Mouse (Mus musculus) kidney, adult 2 months (tissue): ENCODE data around the gene Ddx49. TPM values are rescaled to one million over a fixed set of nuclear protein-coding genes. Genes with fewer than 3 reads are reported as not detected.

Experiments used
- DNase-seq: peaks from one replicate; pipeline ENCODE4 v3.0.0; 2021
- H3K27ac ChIP-seq: fragments of 200-500 bp; 2 replicates; pipeline ENCODE4 v1.5.1; 2012; ENCODE audit warnings: low read depth, low read length, control low read depth, inconsistent platforms; ENCODE audit not compliant: insufficient read depth
- H3K27me3 ChIP-seq: fragments of 200-500 bp; replicated peaks from 2 replicates; pipeline ENCODE4 v1.6.1; 2012; ENCODE audit warnings: mild to moderate bottlenecking, moderate library complexity, low read length, inconsistent platforms; ENCODE audit not compliant: control insufficient read depth, insufficient read depth
- H3K36me3 ChIP-seq: fragments of 200-500 bp; 2 replicates; pipeline ENCODE4 v1.6.1; 2012; ENCODE audit warnings: mild to moderate bottlenecking, moderate library complexity, low read length, inconsistent platforms; ENCODE audit not compliant: control insufficient read depth, insufficient read depth
- H3K4me1 ChIP-seq: fragments of 200-500 bp; 2 replicates; pipeline ENCODE4 v1.6.1; 2011; ENCODE audit warnings: low read length; ENCODE audit not compliant: control insufficient read depth, insufficient read depth
- H3K4me3 ChIP-seq: fragments of 200-500 bp; 2 replicates; pipeline ENCODE4 v1.5.1; 2011; ENCODE audit warnings: mild to moderate bottlenecking, low read depth, low read length, control low read depth; ENCODE audit not compliant: insufficient read depth
- CTCF ChIP-seq: fragments of 200-500 bp; conservative IDR thresholded peaks from 2 replicates; pipeline ENCODE4 v1.5.1; 2011; ENCODE audit warnings: low read depth, mild to moderate bottlenecking, control low read depth, low read length, moderate library complexity, mixed read lengths; ENCODE audit not compliant: insufficient read depth, insufficient read length
- POLR2A ChIP-seq: fragments of 200-500 bp; IDR thresholded peaks from one replicate; pipeline ENCODE4 v1.6.1; 2011; ENCODE audit warnings: low read depth, low read length, control low read depth
- WGBS: fragments of 180-500 bp; shearing (Covaris S2); methylation state at CpG from one replicate; pipeline ENCODE4 v1.1.7; 2018; 5-methylcytosine and 5-hydroxymethylcytosine counted together
- polyA plus RNA-seq: library from polyadenylated mRNA; depleted of rRNA; stranded (reverse); fragments of >200 nt; gene quantifications from 2 replicates; pipeline ENCODE4 v1.2.3, GENCODE M21; 2012

The Ddx49 gene
- polyA plus RNA-seq, 1 experiment = 38.8 TPM

GRCm38 (mm10) chr8:70316511-70317504, 14.5 kb upstream of the Ddx49 start:
- 32% methylated on average over 15 of the region's 15 CpGs for WGBS
- TF ChIP-seq POLR2A (no peak), CTCF (no peak)
- DNase-seq = no peak
- Histone ChIP-seq H3K4me1 (0 out of 2 replicates have a peak, but pooled peaks cover 3% of the 10 kb centered on the region), H3K4me3 (no peak overlapping the region), H3K27me3 (no peaks in the 10 kb centered on the region), H3K27ac (no peak overlapping the region), H3K36me3 (no peaks in the 10 kb centered on the region)

- Histone ChIP-seq H3K4me1 (0 out of 2 replicates have a peak, but pooled peaks cover 3% of the 10 kb centered on the region), H3K4me3 (peak within 1 kb of the TSS; percentile 52), H3K27me3 (no peaks in the 10 kb centered on the region), H3K27ac (no peak within 1 kb of the TSS), H3K36me3 (no peaks in the 10 kb centered on the region)
- 5% methylated on average over 66 of the region's 66 CpGs for WGBS
- peak; percentile 31 for DNase-seq
- TF ChIP-seq CTCF = no peak
- TF ChIP-seq POLR2A = no peak
Measured at GRCm38 (mm10) chr8:70315624-70316510, 13.6 kb upstream of the Ddx49 start, which contains the start of gene Cers1. Gene Cers1 (plus strand): TSS chr8:70315775.

GRCm38 (mm10) chr8:70313399-70313798, 11.1 kb upstream of the Ddx49 start:
- DNase-seq = no peak
- 68% methylated on average over 2 of the region's 2 CpGs for WGBS
- TF ChIP-seq POLR2A (no peak), CTCF (no peak)
- Histone ChIP-seq H3K27me3 (no peaks in the 10 kb centered on the region), H3K36me3 (no peaks in the 10 kb centered on the region), H3K4me1 (0 out of 2 replicates have a peak, but pooled peaks cover 3% of the 10 kb centered on the region), H3K4me3 (no peak overlapping the region), H3K27ac (no peak overlapping the region)

- no peak for TF ChIP-seq POLR2A
- TF ChIP-seq CTCF = peak; percentile 56
- Histone ChIP-seq H3K4me1 (no peaks in the 10 kb centered on the region), H3K27me3 (no peaks in the 10 kb centered on the region), H3K27ac (no peak overlapping the region), H3K4me3 (no peak overlapping the region), H3K36me3 (no peaks in the 10 kb centered on the region)
- DNase-seq = no peak
- whole genome bisulfite sequencing = 40% methylated on average over 2 of the region's 2 CpGs
Measured at GRCm38 (mm10) chr8:70309311-70309710, 7.0 kb upstream of the Ddx49 start.

- WGBS = 2% methylated on average over 16 of the region's 16 CpGs
- Histone ChIP-seq H3K36me3 (no peaks in the 10 kb centered on the region), H3K27me3 (no peaks in the 10 kb centered on the region), H3K27ac (peak overlapping the region; percentile 93), H3K4me1 (peaks cover 6% of the 10 kb centered on the region), H3K4me3 (peak overlapping the region; percentile 95)
- TF ChIP-seq CTCF = no peak
- no peak for TF ChIP-seq POLR2A
- no peak for DNase-seq
Measured at GRCm38 (mm10) chr8:70302901-70303300, 612 bp upstream of the Ddx49 start.

GRCm38 (mm10) chr8:70300881-70301280, 1.4 kb downstream of the Ddx49 start:
- 75% methylated on average over 3 of the region's 3 CpGs for WGBS
- Histone ChIP-seq H3K36me3 (no peaks in the 10 kb centered on the region), H3K27ac (no peak overlapping the region), H3K4me1 (peaks cover 6% of the 10 kb centered on the region), H3K4me3 (no peak overlapping the region), H3K27me3 (no peaks in the 10 kb centered on the region)
- no peak for TF ChIP-seq POLR2A
- TF ChIP-seq CTCF = no peak
- no peak for DNase-seq
